Mouse (Mus musculus) intestine, postnatal 0 days (tissue): ENCODE measurements around the gene Crb1. TPM values are rescaled to one million over a fixed set of nuclear protein-coding genes. Genes with fewer than 3 reads are reported as not detected.
"Not testable (repeated sequence)": the region's sequence is repeated elsewhere in the genome, so short reads cannot be mapped to it uniquely, and the experiment has no call there.

ENCODE experiments used
- ATAC-seq: fragments of 200-750 bp; cut with Nextera tagmentation; 2 replicates; pipeline ENCODE4 v1.8.0; 2017; ENCODE audit warnings: mild to moderate bottlenecking, moderate TSS enrichment, moderate library complexity
- H3K27ac ChIP-seq: fragments of 300-500 bp; sonication (generic); 2 replicates; pipeline ENCODE4 v1.5.1; 2014; ENCODE audit warnings: mild to moderate bottlenecking, low read depth, low read length, moderate library complexity
- H3K27me3 ChIP-seq: fragments of 300-500 bp; sonication (generic); replicated peaks from 2 replicates; pipeline ENCODE4 v1.6.1; 2014; ENCODE audit warnings: low read length, mixed read lengths; ENCODE audit not compliant: control insufficient read depth, insufficient read depth
- H3K36me3 ChIP-seq: fragments of 300-500 bp; sonication (generic); 2 replicates; pipeline ENCODE4 v1.6.1; 2014; ENCODE audit warnings: mild to moderate bottlenecking, moderate library complexity; ENCODE audit not compliant: control insufficient read depth, insufficient read depth
- H3K4me1 ChIP-seq: fragments of 300-500 bp; sonication (generic); replicated peaks from 2 replicates; pipeline ENCODE4 v1.6.1; 2014; ENCODE audit warnings: antibody characterized with exemption, low read length, mixed read lengths; ENCODE audit not compliant: control insufficient read depth, insufficient read depth
- H3K4me2 ChIP-seq: fragments of 300-500 bp; sonication (generic); replicated peaks from 2 replicates; pipeline ENCODE4 v1.6.1; 2014; ENCODE audit warnings: low read depth, mild to moderate bottlenecking, moderate library complexity
- H3K4me3 ChIP-seq: fragments of 300-500 bp; sonication (generic); 2 replicates; pipeline ENCODE4 v1.5.1; 2014; ENCODE audit warnings: low read depth, low read length
- H3K9ac ChIP-seq: fragments of 300-500 bp; sonication (generic); 2 replicates; pipeline ENCODE4 v1.6.1; 2014; ENCODE audit warnings: mild to moderate bottlenecking, low read depth, low read length
- H3K9me3 ChIP-seq: fragments of 300-500 bp; sonication (generic); 2 replicates; pipeline ENCODE4 v1.6.1; 2016; ENCODE audit warnings: mixed run types; ENCODE audit not compliant: control insufficient read depth
- CTCF ChIP-seq: sonication (generic); IDR thresholded peaks from 2 replicates; pipeline ENCODE4 v1.5.1; 2016; ENCODE audit warnings: low read depth, mild to moderate bottlenecking, control low read depth, antibody characterized with exemption, moderate library complexity
- WGBS: fragments of 180-500 bp; shearing (Covaris S2); extraction: QIAGEN DNeasy Blood & Tissue Kit; methylation state at CpG from one replicate; pipeline ENCODE4 v1.1.7; 2014; 5-methylcytosine and 5-hydroxymethylcytosine counted together
- polyA plus RNA-seq: library from polyadenylated mRNA; unstranded; fragments of >200 nt; fragmentation: Nextera tagmentation; extraction: Ambion mirVana; gene quantifications from 2 replicates; pipeline ENCODE4 v1.2.1, GENCODE M21; 2015

Gene Crb1
- polyA plus RNA-seq, 1 experiment from 2014 or later = 0.03 TPM

GRCm38 (mm10) chr1:139314297-139314874 lies 62.5 kb downstream of the Crb1 start:
- Histone ChIP-seq H3K27ac (no peak overlapping the region), H3K4me3 (no peak overlapping the region), H3K9ac (no peak overlapping the region), H3K9me3 (no peaks in the 10 kb centered on the region), H3K4me2 (no peak overlapping the region), H3K36me3 (no peaks in the 10 kb centered on the region), H3K27me3 (no peaks in the 10 kb centered on the region), H3K4me1 (no peaks in the 10 kb centered on the region)
- ATAC-seq = no peak
- TF ChIP-seq CTCF = peak; percentile 49
- WGBS = 82% methylated on average over 4 of the region's 4 CpGs

GRCm38 (mm10) chr1:139308915-139309314 lies 68.0 kb downstream of the Crb1 start:
- Histone ChIP-seq H3K4me2 (no peak overlapping the region), H3K27me3 (no peaks in the 10 kb centered on the region), H3K9me3 (no peaks in the 10 kb centered on the region), H3K36me3 (no peaks in the 10 kb centered on the region), H3K4me1 (no peaks in the 10 kb centered on the region), H3K9ac (no peak overlapping the region), H3K27ac (no peak overlapping the region), H3K4me3 (no peak overlapping the region)
- ATAC-seq = no peak
- 64% methylated on average over 4 of the region's 4 CpGs for WGBS
- TF ChIP-seq CTCF = no peak

- H3K36me3 ChIP-seq, ATAC-seq, H3K9ac ChIP-seq, H3K4me2 ChIP-seq, H3K9me3 ChIP-seq, H3K27ac ChIP-seq, H3K4me1 ChIP-seq, H3K4me3 ChIP-seq, H3K27me3 ChIP-seq: not testable (repeated sequence)
These were observed 74.4 kb downstream of the Crb1 start for GRCm38 (mm10) chr1:139302519-139302918.

- no peak overlapping the region for H3K27ac ChIP-seq
- WGBS = 86% methylated on average over 5 of the region's 5 CpGs
- TF ChIP-seq CTCF = no peak
- H3K4me1 ChIP-seq = no peaks in the 10 kb centered on the region
- H3K4me3 ChIP-seq = no peak overlapping the region
- H3K4me2 ChIP-seq = no peak overlapping the region
- no peaks in the 10 kb centered on the region for H3K36me3 ChIP-seq
- H3K9me3 ChIP-seq = no peaks in the 10 kb centered on the region
- no peak for ATAC-seq
- H3K27me3 ChIP-seq = no peaks in the 10 kb centered on the region
- H3K9ac ChIP-seq = no peak overlapping the region
These were observed 75.1 kb downstream of the Crb1 start for GRCm38 (mm10) chr1:139301830-139302229.

- TF ChIP-seq CTCF = no peak
- H3K9ac ChIP-seq = no peak overlapping the region
- no peak overlapping the region for H3K4me2 ChIP-seq
- no peak overlapping the region for H3K4me3 ChIP-seq
- no peaks in the 10 kb centered on the region for H3K4me1 ChIP-seq
- no peaks in the 10 kb centered on the region for H3K36me3 ChIP-seq
- no peak overlapping the region for H3K27ac ChIP-seq
- H3K9me3 ChIP-seq = no peaks in the 10 kb centered on the region
- 81% methylated on average over 4 of the region's 4 CpGs for WGBS
- no peak for ATAC-seq
- no peaks in the 10 kb centered on the region for H3K27me3 ChIP-seq
These were observed 84.9 kb downstream of the Crb1 start for GRCm38 (mm10) chr1:139292023-139292422.

- no peak overlapping the region for H3K4me2 ChIP-seq
- H3K9ac ChIP-seq = no peak overlapping the region
- TF ChIP-seq CTCF = no peak
- H3K4me1 ChIP-seq = no peaks in the 10 kb centered on the region
- ATAC-seq = no peak
- H3K27me3 ChIP-seq = no peaks in the 10 kb centered on the region
- no peak overlapping the region for H3K4me3 ChIP-seq
- WGBS = 70% methylated on average over 1 of the region's 1 CpGs
- no peaks in the 10 kb centered on the region for H3K9me3 ChIP-seq
- no peaks in the 10 kb centered on the region for H3K36me3 ChIP-seq
- no peak overlapping the region for H3K27ac ChIP-seq
These were observed 85.3 kb downstream of the Crb1 start for GRCm38 (mm10) chr1:139291593-139291992.
